Mouse (Mus musculus) neutrophil, adult 59 days (primary cell): ENCODE results near the gene Xpc. TPM values are rescaled to one million over a fixed set of nuclear protein-coding genes. Genes with fewer than 3 reads are reported as not detected.

Experiments
- total RNA-seq, 2 experiments: library from RNA; stranded (reverse); gene quantifications; 1 replicate in 1 of 2; 2 replicates in 1 of 2; pipeline ENCODE4 v1.2.4; 2023

Xpc gene
- total RNA-seq = 10 to 100 TPM; 24.1 to 29.2 TPM

GRCm38 (mm10) chr6:91515545-91516449, at the start of gene Xpc, which contains the start of gene Lsm3:
Gene Xpc (minus strand): TSS chr6:91515888.
Gene Lsm3 (plus strand): TSS chr6:91515928.

GRCm38 (mm10) chr6:91472868-91473804, 42.6 kb downstream of the Xpc start, which contains the start of the genes Chchd4 and Tmem43:
Gene Chchd4 (minus strand): TSS chr6:91473546.
Gene Tmem43 (plus strand): TSS chr6:91473703.

Other genes with a start within 250 kb of the Xpc start
- not detected for gene Wnt7a, start 104.5 kb downstream of the Xpc start, total RNA-seq
- 1 to 10 TPM; 4.0 to 4.4 TPM for gene Chchd4, start 42.3 kb downstream of the Xpc start, total RNA-seq
- gene Tmem43, start 42.2 kb downstream of the Xpc start, total RNA-seq = 100 to 1,000 TPM; 113 to 117 TPM
- 10 to 100 TPM; 48.2 to 60.1 TPM for gene Lsm3, start within 50 bp of the Xpc start, total RNA-seq
- gene Slc6a6, start 168.2 kb upstream of the Xpc start, total RNA-seq = 100 to 1,000 TPM; 229 to 242 TPM